Mouse (Mus musculus) lung, embryonic 14.5 days (tissue): ENCODE results near the gene Cacna1g. TPM values are rescaled to one million over a fixed set of nuclear protein-coding genes. Genes with fewer than 3 reads are reported as not detected.

Source experiments
- ATAC-seq: fragments of 200-750 bp; cut with Nextera tagmentation; 2 replicates; pipeline ENCODE4 v1.8.0; 2017; ENCODE audit warnings: mild to moderate bottlenecking, moderate TSS enrichment, moderate library complexity; ENCODE audit not compliant: insufficient read depth
- DNase-seq: peaks from one replicate; pipeline ENCODE4 v3.0.0-alpha.2; 2015
- H3K27ac ChIP-seq: fragments of 300-500 bp; sonication (generic); 2 replicates; pipeline ENCODE4 v1.5.1; 2014; ENCODE audit warnings: low read depth, mild to moderate bottlenecking, moderate library complexity
- H3K27me3 ChIP-seq: fragments of 300-500 bp; sonication (generic); 2 replicates; pipeline ENCODE4 v1.6.1; 2014; ENCODE audit warnings: low read length, control low read depth; ENCODE audit not compliant: insufficient read depth
- H3K36me3 ChIP-seq: fragments of 300-500 bp; sonication (generic); 2 replicates; pipeline ENCODE4 v1.6.1; 2014; ENCODE audit warnings: control low read depth; ENCODE audit not compliant: insufficient read depth
- H3K4me1 ChIP-seq: fragments of 300-500 bp; sonication (generic); 2 replicates; pipeline ENCODE4 v1.6.1; 2014; ENCODE audit warnings: antibody characterized with exemption, control low read depth; ENCODE audit not compliant: insufficient read depth
- H3K4me2 ChIP-seq: fragments of 300-500 bp; sonication (generic); 2 replicates; pipeline ENCODE4 v1.6.1; 2014; ENCODE audit warnings: mild to moderate bottlenecking
- H3K4me3 ChIP-seq: fragments of 300-500 bp; sonication (generic); 2 replicates; pipeline ENCODE4 v1.5.1; 2014; ENCODE audit warnings: low read depth, low read length
- H3K9ac ChIP-seq: fragments of 300-500 bp; sonication (generic); 2 replicates; pipeline ENCODE4 v1.6.1; 2014
- H3K9me3 ChIP-seq: fragments of 300-500 bp; sonication (generic); 2 replicates; pipeline ENCODE4 v1.6.1; 2016; ENCODE audit warnings: low read depth, low read length, control low read depth
- CTCF ChIP-seq: IDR thresholded peaks from 2 replicates; pipeline ENCODE4 v1.5.1; 2016; ENCODE audit warnings: antibody characterized with exemption, low read depth
- WGBS: fragments of 180-500 bp; shearing (Covaris S2); extraction: QIAGEN DNeasy Blood & Tissue Kit; methylation state at CpG from one replicate; pipeline ENCODE4 v1.1.7; 2014; 5-methylcytosine and 5-hydroxymethylcytosine counted together
- polyA plus RNA-seq: library from polyadenylated mRNA; unstranded; fragments of >200 nt; fragmentation: Nextera tagmentation; extraction: Ambion mirVana; gene quantifications from 2 replicates; pipeline ENCODE4 v1.2.1, GENCODE M21; 2014

Gene Cacna1g
- polyA plus RNA-seq, 1 experiment from 2014 or later = 12.9 TPM

- H3K4me2 ChIP-seq = peak overlapping the region; percentile 92
- H3K27ac ChIP-seq = no peak overlapping the region; the same call in 1 of the 2 replicates
- H3K9me3 ChIP-seq = no peaks in the 10 kb centered on the region
- peak; percentile 43 for DNase-seq
- WGBS = under 1% methylated on average over 15 of the region's 15 CpGs
- no peak for ATAC-seq
- peaks cover 36% of the 10 kb centered on the region for H3K27me3 ChIP-seq
- TF ChIP-seq CTCF = no peak
- H3K9ac ChIP-seq = peak overlapping the region; percentile 77
- peaks cover 38% of the 10 kb centered on the region for H3K4me1 ChIP-seq
- no peaks in the 10 kb centered on the region for H3K36me3 ChIP-seq
- H3K4me3 ChIP-seq = peak overlapping the region; percentile 72
Measured at GRCm38 (mm10) chr11:94472585-94472915, 1.4 kb downstream of the Cacna1g start.

DNA sequence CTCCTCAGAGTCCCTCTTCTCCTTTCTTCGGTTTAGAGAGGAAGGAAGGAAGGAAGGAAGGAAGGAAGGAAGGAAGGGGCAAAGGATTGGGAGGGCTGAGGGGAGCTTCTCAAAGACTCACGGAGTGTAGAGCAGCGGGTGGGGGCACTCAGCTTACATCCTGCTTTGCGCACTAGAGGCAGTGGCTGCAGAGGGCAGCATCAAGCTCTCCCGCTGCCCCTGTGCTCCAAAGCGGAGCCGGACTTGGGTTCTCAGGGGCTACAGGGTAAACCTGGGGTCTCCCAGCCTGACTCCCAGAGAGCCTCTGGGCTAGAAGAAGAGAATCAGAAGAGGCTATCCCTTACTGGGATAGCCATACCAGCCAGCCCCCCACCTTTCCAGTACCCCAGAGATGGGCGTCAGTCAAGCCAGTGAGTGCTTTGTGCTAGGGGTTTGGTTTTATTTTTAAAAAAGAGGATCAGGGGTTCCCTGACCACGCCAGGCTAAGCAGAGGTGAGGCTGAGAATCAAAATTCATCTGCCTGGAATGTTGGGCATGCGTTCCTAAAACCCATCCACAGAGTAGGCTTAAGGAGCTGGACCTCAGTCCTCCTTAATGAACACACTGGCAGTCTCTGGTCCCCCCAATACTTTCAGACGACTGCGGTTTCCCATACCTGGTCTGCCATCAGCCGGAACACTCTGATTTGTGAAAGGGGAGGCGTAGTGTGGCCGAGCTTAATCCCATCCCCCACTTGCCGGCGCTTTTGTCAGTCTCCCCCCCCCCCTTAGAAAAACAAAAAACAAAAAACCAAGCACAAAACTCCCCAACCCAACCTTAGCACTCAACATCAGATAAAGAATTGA is 2.0 kb downstream of the Cacna1g start:
- no peak for ATAC-seq
- peak; percentile 16; the same call in 1 of the 2 replicates for TF ChIP-seq CTCF
- no peaks in the 10 kb centered on the region for H3K36me3 ChIP-seq
- H3K4me3 ChIP-seq = peak overlapping the region; percentile 72
- peak overlapping the region; percentile 77 for H3K9ac ChIP-seq
- H3K9me3 ChIP-seq = no peaks in the 10 kb centered on the region
- no peak overlapping the region for H3K27ac ChIP-seq
- peaks cover 36% of the 10 kb centered on the region for H3K27me3 ChIP-seq
- peak overlapping the region; percentile 92 for H3K4me2 ChIP-seq
- peak; percentile 59 for DNase-seq
- peaks cover 42% of the 10 kb centered on the region for H3K4me1 ChIP-seq
- WGBS = 7% methylated on average over 17 of the region's 17 CpGs

GRCm38 (mm10) chr11:94470391-94470790 is 3.6 kb downstream of the Cacna1g start:
- Histone ChIP-seq H3K9ac (no peak overlapping the region; the same call in 1 of the 2 replicates), H3K27ac (peak overlapping the region; percentile 63), H3K4me3 (0 out of 2 replicates have a peak overlapping the region, but pooled peaks have one; percentile 3), H3K4me2 (peak overlapping the region; percentile 92; the same call in 1 of the 2 replicates), H3K4me1 (peaks cover 42% of the 10 kb centered on the region), H3K9me3 (no peaks in the 10 kb centered on the region), H3K27me3 (peaks cover 36% of the 10 kb centered on the region), H3K36me3 (0 out of 2 replicates have a peak, but pooled peaks cover 3% of the 10 kb centered on the region)
- no peak for TF ChIP-seq CTCF
- 49% methylated on average over 6 of the region's 7 CpGs for WGBS
- ATAC-seq = no peak
- peak; percentile 42 for DNase-seq

- TF ChIP-seq CTCF = no peak
- H3K9me3 ChIP-seq = no peaks in the 10 kb centered on the region
- peaks cover 26% of the 10 kb centered on the region for H3K27me3 ChIP-seq
- H3K36me3 ChIP-seq = 0 out of 2 replicates have a peak, but pooled peaks cover 5% of the 10 kb centered on the region
- peak; percentile 71 for DNase-seq
- H3K9ac ChIP-seq = no peak overlapping the region
- peak overlapping the region; percentile 25 for H3K4me2 ChIP-seq
- H3K4me1 ChIP-seq = peaks cover 36% of the 10 kb centered on the region
- ATAC-seq = no peak
- WGBS = 33% methylated on average over 9 of the region's 9 CpGs
- H3K27ac ChIP-seq = peak overlapping the region; percentile 61
- H3K4me3 ChIP-seq = no peak overlapping the region
Measured at GRCm38 (mm10) chr11:94469136-94470064, 4.6 kb downstream of the Cacna1g start.

GRCm38 (mm10) chr11:94468582-94469064 is 5.4 kb downstream of the Cacna1g start:
- DNase-seq = peak; percentile 60
- 0 out of 2 replicates have a peak overlapping the region, but pooled peaks have one; percentile 61 for H3K27ac ChIP-seq
- H3K9me3 ChIP-seq = no peaks in the 10 kb centered on the region
- ATAC-seq = no peak
- H3K36me3 ChIP-seq = 0 out of 2 replicates have a peak, but pooled peaks cover 5% of the 10 kb centered on the region
- no peak for TF ChIP-seq CTCF
- H3K4me2 ChIP-seq = no peak overlapping the region
- H3K9ac ChIP-seq = no peak overlapping the region
- H3K4me1 ChIP-seq = peaks cover 36% of the 10 kb centered on the region
- 22% methylated on average over 4 of the region's 4 CpGs for WGBS
- H3K4me3 ChIP-seq = no peak overlapping the region
- peaks cover 21% of the 10 kb centered on the region for H3K27me3 ChIP-seq

DNA sequence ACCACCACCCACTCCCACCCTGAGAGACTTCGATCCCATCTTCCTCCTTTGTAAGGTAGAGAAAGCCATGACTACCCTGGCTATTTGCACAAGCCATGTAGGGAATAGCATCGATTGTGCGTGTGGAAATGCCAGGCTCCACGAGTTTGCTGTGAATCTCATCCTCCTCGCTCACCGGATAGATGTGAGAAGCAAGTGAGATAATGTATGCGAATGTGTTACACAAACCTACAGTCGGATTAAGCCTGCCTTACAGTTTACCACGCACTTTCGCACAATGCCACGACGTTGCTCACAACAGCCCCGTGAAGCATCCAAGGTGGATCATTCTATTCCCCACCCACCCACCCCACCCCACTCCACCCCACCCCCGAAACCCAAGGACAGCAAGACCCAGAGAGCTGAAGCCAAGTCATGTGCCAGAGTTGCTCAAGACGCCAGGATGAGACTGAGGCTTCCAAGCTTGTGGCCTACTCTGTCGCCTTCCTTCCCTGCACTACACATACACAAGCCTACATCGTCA is 7.6 kb downstream of the Cacna1g start:
- no peak for ATAC-seq
- no peak for TF ChIP-seq CTCF
- Histone ChIP-seq H3K9ac (no peak overlapping the region), H3K9me3 (no peaks in the 10 kb centered on the region), H3K4me1 (peaks cover 26% of the 10 kb centered on the region), H3K36me3 (0 out of 2 replicates have a peak, but pooled peaks cover 9% of the 10 kb centered on the region), H3K27ac (no peak overlapping the region), H3K4me2 (no peak overlapping the region), H3K27me3 (0 out of 2 replicates have a peak, but pooled peaks cover 2% of the 10 kb centered on the region), H3K4me3 (no peak overlapping the region)
- 82% methylated on average over 17 of the region's 17 CpGs for WGBS
- DNase-seq = no peak
